Mouse (Mus musculus): Measurements from ENCODE around the gene Gm20671.

The Gm20671 gene

GRCm38 (mm10) chr5:32827009-32827408 lies at the start of gene Gm20671:
TSS of gene Gm20671 (minus strand) at chr5:32827109.
- POLR2A ChIA-PET = interaction anchor here in 2 of 4 experiments (0.6 to 1.6 kb wide), 8 partner anchors 9 to 211 kb away, joined by 3 to 9 read pairs (median 4); partner anchors contain the start of genes Prr14l (in 1 of the 2) and Ywhah (in 1 of the 2)
- CTCF ChIA-PET = no interaction called here

- ChIA-PET POLR2A (interaction anchor here in 2 of 4 experiments (0.6 to 2.6 kb wide), 13 partner anchors 9 to 236 kb away, joined by 3 to 7 read pairs (median 3); partner anchors contain the start of genes Depdc5 (in 1 of the 2), Prr14l (in 1 of the 2) and Ywhah (in 1 of the 2)), CTCF (no interaction called here)
Measured at GRCm38 (mm10) chr5:32872346-32872745, 45.4 kb upstream of the Gm20671 start.

- ChIA-PET CTCF (no interaction called here), POLR2A (interaction anchor here (0.7 to 1.0 kb wide), 4 partner anchors 11 to 221 kb away, joined by 3 to 6 read pairs (median 4); no protein-coding TSS in a partner anchor)
Measured at GRCm38 (mm10) chr5:32869389-32870024, 42.6 kb upstream of the Gm20671 start.

DNA sequence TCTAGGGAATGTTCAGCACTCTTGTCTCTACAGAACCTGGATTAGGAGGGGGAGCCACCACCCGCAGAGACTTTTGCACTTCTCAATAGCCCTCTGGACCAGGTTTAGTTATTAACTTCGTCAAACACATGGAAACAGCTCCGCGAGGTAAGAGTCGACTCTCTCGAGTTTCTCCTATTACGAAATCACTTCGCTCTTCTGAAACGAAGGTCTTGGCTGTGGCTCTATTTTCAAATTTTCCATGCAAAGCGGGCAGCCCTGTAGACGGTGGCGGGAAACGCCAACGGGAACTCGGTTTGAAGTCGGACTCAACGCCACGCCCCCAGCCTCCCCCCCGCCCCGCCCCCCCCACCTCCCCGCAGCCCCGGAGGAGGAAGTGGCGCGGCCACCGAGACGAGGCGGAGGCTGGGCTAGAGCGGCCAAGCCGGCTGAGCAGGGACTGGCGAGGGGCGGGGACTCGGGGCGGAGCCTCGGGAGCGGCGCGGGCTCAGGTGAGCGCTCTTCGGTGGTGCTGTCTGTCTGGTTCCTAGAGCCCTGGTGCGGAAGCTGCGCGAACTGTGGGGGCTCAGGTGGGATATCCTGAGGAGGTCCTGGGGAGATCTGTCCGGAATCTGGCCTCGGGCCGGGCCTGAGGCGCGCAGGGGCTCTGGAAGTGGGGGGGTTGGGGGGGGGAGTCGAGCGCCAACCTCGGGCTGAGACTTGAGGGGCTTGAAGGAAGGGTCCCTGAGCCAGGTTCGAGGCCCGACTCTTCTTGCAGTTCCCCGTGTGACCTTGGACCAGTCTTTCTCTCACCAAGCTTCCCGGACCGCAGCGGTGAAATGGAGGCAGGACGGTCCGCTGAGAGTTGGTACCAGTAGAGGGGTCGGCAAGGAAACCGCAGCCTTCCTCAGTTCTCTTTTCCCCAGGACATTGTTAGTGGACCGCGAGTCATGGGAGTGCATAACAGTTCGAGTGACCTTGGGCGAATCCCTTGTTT lies 36.6 kb upstream of the Gm20671 start, which contains the start of gene Depdc5:
Gene Depdc5 (plus strand): TSS at position 449 of the 976 bp plus-strand sequence.
- ChIA-PET POLR2A (interaction anchor here in 3 of 4 experiments (0.6 to 6.5 kb wide), 14 partner anchors 9 to 613 kb away, joined by 3 to 56 read pairs (median 4); partner anchors contain the start of gene Prr14l (in 3 of the 3)), CTCF (interaction anchor here in 1 of 4 experiments (0.6 kb wide), 1 partner anchor 9 kb away, joined by 4 read pairs; no protein-coding TSS in a partner anchor)

GRCm38 (mm10) chr5:32862469-32863132 lies 35.7 kb upstream of the Gm20671 start:
- CTCF ChIA-PET = no interaction called here

DNA sequence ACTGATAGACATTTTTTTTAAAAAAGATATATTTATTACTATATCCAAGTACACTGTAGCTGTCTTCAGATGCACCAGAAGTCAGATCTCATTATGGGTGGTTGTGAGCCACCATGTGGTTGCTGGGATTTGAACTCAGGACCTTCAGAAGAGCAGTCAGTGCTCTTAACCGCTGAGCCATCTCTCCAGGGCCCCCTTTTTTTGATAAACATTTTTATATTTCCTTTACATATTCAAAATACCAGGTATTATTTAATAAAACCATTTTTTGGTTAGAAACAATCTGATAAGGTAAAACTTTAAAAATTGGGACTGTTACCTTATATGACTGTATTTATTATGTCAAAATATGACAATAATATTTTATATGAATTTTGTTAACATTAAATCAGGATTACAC lies 34.2 kb upstream of the Gm20671 start:
- POLR2A ChIA-PET = interaction anchor here in 2 of 4 experiments (0.6 to 1.0 kb wide), 3 partner anchors 11 to 1681 kb away, joined by 3 to 4 read pairs (median 3); partner anchors contain the start of gene Ywhah (in 1 of the 2)
- CTCF ChIA-PET = no interaction called here

More at GRCm38 (mm10) chr5:32862469-32863132, 35.7 kb upstream of the Gm20671 start:
- POLR2A ChIA-PET = interaction anchor here in 3 of 4 experiments (0.7 to 6.5 kb wide), 7 partner anchors 9 to 345 kb away, joined by 3 to 56 read pairs (median 4); partner anchors contain the start of gene Prr14l (in 2 of the 3)

- ChIA-PET CTCF (interaction anchor here in 1 of 4 experiments (0.7 kb wide), 1 partner anchor 381 kb away, joined by 3 read pairs; no protein-coding TSS in a partner anchor), POLR2A (interaction anchor here in 3 of 4 experiments (0.6 to 2.4 kb wide), 28 partner anchors 9 to 1671 kb away, joined by 3 to 12 read pairs (median 3); partner anchors contain the start of genes Gm20671 (in 1 of the 3), Yes1 (in 1 of the 3) and Ywhah (in 1 of the 3))
Measured at GRCm38 (mm10) chr5:32857781-32858220, 30.9 kb upstream of the Gm20671 start.

DNA sequence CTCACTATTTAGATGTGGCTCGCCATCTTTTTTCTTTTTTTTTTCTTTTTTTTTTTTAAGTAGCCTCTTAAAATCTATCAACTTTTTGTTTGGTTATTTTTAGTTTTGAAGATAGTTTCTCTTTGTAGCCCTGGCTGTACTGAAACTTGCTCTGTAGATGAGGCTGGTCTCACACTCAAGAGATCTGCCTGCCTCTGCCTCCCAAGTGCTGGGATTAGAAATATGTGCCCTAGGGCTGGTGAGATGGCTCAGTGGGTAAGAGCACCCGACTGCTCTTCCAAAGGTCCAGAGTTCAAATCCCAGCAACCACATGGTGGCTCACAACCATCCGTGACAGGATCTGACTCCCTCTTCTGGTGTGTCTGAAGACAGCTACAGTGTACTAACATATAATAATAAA lies 28.4 kb upstream of the Gm20671 start:
- ChIA-PET POLR2A (interaction anchor here in 3 of 4 experiments (0.7 to 2.4 kb wide), 7 partner anchors 10 to 363 kb away, joined by 3 to 13 read pairs (median 4); partner anchors contain the start of gene Yes1 (in 1 of the 3)), CTCF (interaction anchor here in 1 of 4 experiments (1.2 kb wide), 1 partner anchor 58 kb away, joined by 3 read pairs; no protein-coding TSS in a partner anchor)

DNA sequence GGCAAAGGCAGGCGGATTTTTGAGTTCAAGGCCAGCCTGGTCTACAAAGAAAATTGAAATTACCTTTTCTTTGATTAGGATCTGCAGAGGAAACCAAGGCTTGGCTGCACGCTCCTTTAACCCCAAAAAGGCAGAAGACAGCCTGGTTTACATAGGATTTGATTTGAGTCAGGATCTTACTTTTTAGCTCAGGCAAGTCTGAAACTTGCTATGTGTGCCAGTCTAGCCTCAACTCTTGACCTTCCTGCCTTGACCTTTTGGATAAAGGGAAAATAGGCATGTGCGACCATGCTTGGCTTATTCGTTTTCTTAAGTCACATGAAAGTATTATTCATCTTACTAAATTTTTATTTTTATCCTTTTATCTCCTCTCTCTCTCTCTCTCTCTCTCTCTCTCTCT lies 27.9 kb upstream of the Gm20671 start:
- ChIA-PET CTCF (interaction anchor here in 1 of 4 experiments (1.4 kb wide), 1 partner anchor 14 kb away, joined by 3 read pairs; no protein-coding TSS in a partner anchor), POLR2A (interaction anchor here in 3 of 4 experiments (0.7 to 4.8 kb wide), 23 partner anchors 9 to 804 kb away, joined by 3 to 56 read pairs (median 5); partner anchors contain the start of genes Depdc5 (in 2 of the 3), Pisd (in 1 of the 3), Tmem129 (in 1 of the 3) and Yes1 (in 1 of the 3))

- CTCF ChIA-PET = interaction anchor here in 2 of 4 experiments (1.1 to 1.4 kb wide), 2 partner anchors 12 to 13 kb away, joined by 3 read pairs; no protein-coding TSS in a partner anchor
- POLR2A ChIA-PET = interaction anchor here in 3 of 4 experiments (0.6 to 4.8 kb wide), 41 partner anchors 8 to 805 kb away, joined by 3 to 56 read pairs (median 4); partner anchors contain the start of genes Depdc5 (in 2 of the 3), Pisd (in 2 of the 3), Ywhah (in 2 of the 3) and Ppp1cb (in 1 of the 3)
Measured at GRCm38 (mm10) chr5:32853731-32854507, 27.0 kb upstream of the Gm20671 start, which contains the start of gene Prr14l. TSS of gene Prr14l (minus strand) at chr5:32854256.

DNA sequence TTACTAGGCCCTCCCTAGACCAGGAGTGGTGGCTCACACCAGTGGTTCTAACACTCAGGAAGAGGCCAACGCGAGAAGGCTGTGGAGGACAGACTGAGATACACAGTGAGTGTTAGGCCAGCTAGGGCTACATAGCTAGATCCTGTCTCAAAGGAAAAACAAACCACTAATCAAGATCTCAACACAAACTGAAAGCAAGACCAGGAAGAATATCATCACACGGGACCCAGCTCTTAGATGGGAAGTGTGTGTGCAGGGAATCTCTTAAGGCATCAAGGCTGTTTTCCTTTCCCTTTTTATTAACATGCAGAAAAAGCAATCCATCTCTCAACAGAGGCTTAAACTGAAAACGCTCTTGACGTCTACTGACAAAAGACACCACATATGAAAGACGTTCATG lies 25.1 kb upstream of the Gm20671 start:
- ChIA-PET POLR2A (interaction anchor here (0.6 to 4.8 kb wide), 11 partner anchors 10 to 344 kb away, joined by 3 to 56 read pairs (median 4); partner anchors contain the start of genes Depdc5 (in 1 of the 4) and Pisd (in 1 of the 4)), CTCF (no interaction called here)

GRCm38 (mm10) chr5:32849580-32849979 lies 22.7 kb upstream of the Gm20671 start:
- ChIA-PET CTCF (interaction anchor here in 2 of 4 experiments (0.6 kb wide), 2 partner anchors 17 to 18 kb away, joined by 4 to 5 read pairs; no protein-coding TSS in a partner anchor), POLR2A (interaction anchor here in 3 of 4 experiments (0.7 to 1.5 kb wide), 4 partner anchors 14 to 183 kb away, joined by 3 to 13 read pairs (median 4); partner anchors contain the start of gene Depdc5 (in 1 of the 3))

- POLR2A ChIA-PET = interaction anchor here (0.6 to 1.0 kb wide), 4 partner anchors 9 to 183 kb away, joined by 3 to 13 read pairs (median 4); partner anchors contain the start of gene Depdc5 (in 1 of the 4)
- CTCF ChIA-PET = interaction anchor here in 2 of 4 experiments (0.6 kb wide), 2 partner anchors 17 to 18 kb away, joined by 4 to 5 read pairs; no protein-coding TSS in a partner anchor
Measured at GRCm38 (mm10) chr5:32849178-32849577, 22.3 kb upstream of the Gm20671 start.

DNA sequence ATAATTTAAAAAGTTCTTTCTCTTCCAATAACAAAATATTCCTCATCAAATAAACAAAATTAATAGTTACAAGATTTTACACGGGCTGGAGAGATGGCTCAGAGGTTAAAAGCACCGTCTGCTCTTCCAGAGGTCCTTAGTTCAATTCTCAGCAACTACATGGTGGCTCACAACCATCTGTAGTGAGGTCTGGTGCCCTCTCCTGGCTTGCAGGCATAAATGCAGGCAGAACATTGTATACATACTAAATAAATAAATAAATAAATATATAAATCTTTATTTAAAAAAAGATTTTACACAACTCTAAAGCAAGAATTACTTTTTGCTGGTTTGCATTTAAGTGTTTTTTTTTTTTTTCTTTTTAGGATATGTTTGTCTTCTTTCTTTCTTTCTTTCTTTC lies 13.1 kb upstream of the Gm20671 start:
- ChIA-PET CTCF (interaction anchor here in 2 of 4 experiments (1.2 to 1.3 kb wide), 2 partner anchors 11 to 14 kb away, joined by 3 read pairs; partner anchors contain the start of gene Prr14l (in 1 of the 2)), POLR2A (interaction anchor here in 2 of 4 experiments (3.2 to 4.6 kb wide), 2 partner anchors 13 to 14 kb away, joined by 10 to 39 read pairs; partner anchors contain the start of gene Prr14l (in 2 of the 2))

DNA sequence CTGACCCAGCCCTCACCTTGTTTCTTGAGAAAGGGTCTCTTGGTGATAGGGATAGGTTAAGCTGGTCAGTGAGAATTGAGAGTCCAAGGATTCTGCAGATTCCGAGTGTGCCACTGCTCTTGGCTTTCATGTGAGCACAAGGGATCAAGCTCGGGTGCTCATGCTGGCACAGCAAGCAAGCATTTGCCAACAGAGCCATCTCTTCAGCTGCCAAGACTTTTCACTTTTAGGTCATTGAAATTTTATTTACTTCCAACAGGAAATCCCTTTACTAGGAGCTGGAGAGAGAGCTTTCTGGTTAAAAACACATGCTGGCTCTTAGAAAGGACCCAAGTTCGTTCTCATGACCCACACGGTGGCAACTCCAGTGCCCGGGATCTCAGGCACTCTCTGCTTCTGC lies 10.1 kb upstream of the Gm20671 start:
- ChIA-PET CTCF (no interaction called here), POLR2A (interaction anchor here in 2 of 4 experiments (0.7 to 1.7 kb wide), 6 partner anchors 10 to 181 kb away, joined by 3 to 4 read pairs (median 4); partner anchors contain the start of genes Gm20671 (in 1 of the 2) and Prr14l (in 1 of the 2))

- CTCF ChIA-PET = no interaction called here
Measured at GRCm38 (mm10) chr5:32834497-32834896, 7.6 kb upstream of the Gm20671 start.

More at GRCm38 (mm10) chr5:32834497-32834896, 7.6 kb upstream of the Gm20671 start:
- POLR2A ChIA-PET = interaction anchor here in 2 of 4 experiments (0.6 to 2.1 kb wide), 11 partner anchors 9 to 96 kb away, joined by 3 to 6 read pairs (median 4); partner anchors contain the start of gene Prr14l (in 1 of the 2)

Measured in embryonic stem cell, embryonic (primary cell).